Mouse (Mus musculus): ENCODE measurements at regions not wholly inside any gene's neighbourhood (a gene's known extent, or its start where the extent isn't known, plus 50 kb on each side); places are given as distances from the start of the nearest gene placed in this dataset.

- Histone ChIP-seq H3K9ac (no peak overlapping the region), H3K4me1 (0 out of 2 replicates have a peak, but pooled peaks cover 3% of the 10 kb centered on the region), H3K36me3 (no peaks in the 10 kb centered on the region), H3K27ac (no peak overlapping the region), H3K27me3 (no peaks in the 10 kb centered on the region), H3K4me3 (no peak overlapping the region), H3K4me2 (replicated peaks) (no peak overlapping the region), H3K9me3 (no peaks in the 10 kb centered on the region)
- ATAC-seq (ENCODE audit: low FRiP score, low read depth), result peak; percentile 40; the same call in 1 of the 2 replicates
- 50% methylated on average over 3 of the region's 3 CpGs for WGBS
Observed at GRCm38 (mm10) chr3:133722550-133723290, 177.8 kb upstream of the Tet2 start.

- H3K9me3 ChIP-seq, result no peaks in the 10 kb centered on the region
- no peak overlapping the region for H3K27ac ChIP-seq
- ATAC-seq (ENCODE audit: low FRiP score, low read depth), result no peak
- 0 out of 2 replicates have a peak, but pooled peaks cover 3% of the 10 kb centered on the region for H3K4me1 ChIP-seq
- no peaks in the 10 kb centered on the region for H3K27me3 ChIP-seq
- H3K9ac ChIP-seq, result no peak overlapping the region
- H3K4me3 ChIP-seq, result no peak overlapping the region
- H3K4me2 ChIP-seq (replicated peaks), result no peak overlapping the region
- 85% methylated on average over 6 of the region's 6 CpGs for WGBS
- no peaks in the 10 kb centered on the region for H3K36me3 ChIP-seq
Observed at GRCm38 (mm10) chr3:133726831-133727230, 181.9 kb upstream of the Tet2 start.

- 63% methylated on average over 1 of the region's 1 CpGs for WGBS
- H3K36me3 ChIP-seq, result no peaks in the 10 kb centered on the region
- no peak overlapping the region for H3K4me2 ChIP-seq (replicated peaks)
- H3K9ac ChIP-seq, result no peak overlapping the region
- H3K27ac ChIP-seq, result no peak overlapping the region
- no peak overlapping the region for H3K4me3 ChIP-seq
- no peak for ATAC-seq (ENCODE audit: low FRiP score, low read depth)
- H3K4me1 ChIP-seq, result no peaks in the 10 kb centered on the region
- H3K27me3 ChIP-seq, result no peaks in the 10 kb centered on the region
- no peaks in the 10 kb centered on the region for H3K9me3 ChIP-seq
Observed at GRCm38 (mm10) chr3:133735603-133736002, 190.7 kb upstream of the Tet2 start.

GRCm38 (mm10) chr3:133738936-133739335 is 194.0 kb upstream of the Tet2 start:
- H3K36me3 ChIP-seq, result no peaks in the 10 kb centered on the region
- no peaks in the 10 kb centered on the region for H3K9me3 ChIP-seq
- no peak overlapping the region for H3K4me3 ChIP-seq
- no peaks in the 10 kb centered on the region for H3K4me1 ChIP-seq
- H3K27ac ChIP-seq, result no peak overlapping the region
- no peak for ATAC-seq (ENCODE audit: low FRiP score, low read depth)
- H3K4me2 ChIP-seq (replicated peaks), result no peak overlapping the region
- no peak overlapping the region for H3K9ac ChIP-seq
- no peaks in the 10 kb centered on the region for H3K27me3 ChIP-seq
- 92% methylated on average over 2 of the region's 2 CpGs for WGBS

- H3K4me3 ChIP-seq, result no peak overlapping the region
- no peak overlapping the region for H3K9ac ChIP-seq
- H3K27me3 ChIP-seq, result no peaks in the 10 kb centered on the region
- H3K4me2 ChIP-seq (replicated peaks), result no peak overlapping the region
- H3K36me3 ChIP-seq, result no peaks in the 10 kb centered on the region
- H3K4me1 ChIP-seq, result no peaks in the 10 kb centered on the region
- no peaks in the 10 kb centered on the region for H3K9me3 ChIP-seq
- 63% methylated on average over 4 of the region's 4 CpGs for WGBS
- H3K27ac ChIP-seq, result no peak overlapping the region
- ATAC-seq (ENCODE audit: low FRiP score, low read depth), result no peak
Observed at GRCm38 (mm10) chr3:133744552-133745118, 199.7 kb upstream of the Tet2 start.

- Histone ChIP-seq H3K9me3 (no peaks in the 10 kb centered on the region), H3K4me3 (no peak overlapping the region), H3K4me2 (replicated peaks) (no peak overlapping the region), H3K27me3 (no peaks in the 10 kb centered on the region), H3K9ac (no peak overlapping the region), H3K4me1 (peaks cover 13% of the 10 kb centered on the region), H3K27ac (no peak overlapping the region), H3K36me3 (no peaks in the 10 kb centered on the region)
- 81% methylated on average over 10 of the region's 10 CpGs for WGBS
- no peak for ATAC-seq (ENCODE audit: low FRiP score, low read depth)
Observed at GRCm38 (mm10) chr3:133748756-133749737, 204.1 kb upstream of the Tet2 start.

GRCm38 (mm10) chr3:133750061-133750460 is 205.1 kb upstream of the Tet2 start:
- Histone ChIP-seq H3K36me3 (no peaks in the 10 kb centered on the region), H3K4me1 (peaks cover 23% of the 10 kb centered on the region), H3K9me3 (no peaks in the 10 kb centered on the region), H3K4me2 (replicated peaks) (no peak overlapping the region), H3K27ac (no peak overlapping the region), H3K27me3 (no peaks in the 10 kb centered on the region), H3K9ac (no peak overlapping the region), H3K4me3 (no peak overlapping the region)
- 84% methylated on average over 8 of the region's 8 CpGs for WGBS
- no peak for ATAC-seq (ENCODE audit: low FRiP score, low read depth)

GRCm38 (mm10) chr3:133750606-133751005 is 205.7 kb upstream of the Tet2 start:
- H3K36me3 ChIP-seq, result no peaks in the 10 kb centered on the region
- no peak for ATAC-seq (ENCODE audit: low FRiP score, low read depth)
- no peaks in the 10 kb centered on the region for H3K27me3 ChIP-seq
- H3K4me2 ChIP-seq (replicated peaks), result no peak overlapping the region
- H3K4me3 ChIP-seq, result no peak overlapping the region
- no peak overlapping the region for H3K27ac ChIP-seq
- no peaks in the 10 kb centered on the region for H3K9me3 ChIP-seq
- no peak overlapping the region for H3K9ac ChIP-seq
- 64% methylated on average over 3 of the region's 3 CpGs for WGBS
- H3K4me1 ChIP-seq, result peaks cover 24% of the 10 kb centered on the region

GRCm38 (mm10) chr3:133751011-133751410 is 206.1 kb upstream of the Tet2 start:
- no peak overlapping the region for H3K4me3 ChIP-seq
- no peak overlapping the region for H3K27ac ChIP-seq
- peak; percentile 42; the same call in 1 of the 2 replicates for ATAC-seq (ENCODE audit: low FRiP score, low read depth)
- H3K36me3 ChIP-seq, result no peaks in the 10 kb centered on the region
- WGBS, result 22% methylated on average over 3 of the region's 3 CpGs
- H3K9ac ChIP-seq, result no peak overlapping the region
- no peak overlapping the region; the same call in 1 of the 2 replicates for H3K4me2 ChIP-seq (replicated peaks)
- no peaks in the 10 kb centered on the region for H3K27me3 ChIP-seq
- H3K4me1 ChIP-seq, result peaks cover 24% of the 10 kb centered on the region
- no peaks in the 10 kb centered on the region for H3K9me3 ChIP-seq

- Histone ChIP-seq H3K36me3 (no peaks in the 10 kb centered on the region), H3K27ac (no peak overlapping the region), H3K9me3 (no peaks in the 10 kb centered on the region), H3K27me3 (no peaks in the 10 kb centered on the region), H3K4me1 (peaks cover 24% of the 10 kb centered on the region), H3K4me2 (replicated peaks) (no peak overlapping the region; the same call in 1 of the 2 replicates), H3K9ac (no peak overlapping the region), H3K4me3 (no peak overlapping the region)
- 28% methylated on average over 4 of the region's 4 CpGs for WGBS
- ATAC-seq (ENCODE audit: low FRiP score, low read depth), result no peak
Observed at GRCm38 (mm10) chr3:133751565-133751964, 206.6 kb upstream of the Tet2 start.

- no peak for ATAC-seq (ENCODE audit: low FRiP score, low read depth)
- no peak overlapping the region for H3K4me3 ChIP-seq
- H3K9ac ChIP-seq, result no peak overlapping the region
- H3K9me3 ChIP-seq, result no peaks in the 10 kb centered on the region
- WGBS, result 72% methylated on average over 3 of the region's 3 CpGs
- H3K36me3 ChIP-seq, result no peaks in the 10 kb centered on the region
- no peak overlapping the region for H3K27ac ChIP-seq
- H3K27me3 ChIP-seq, result no peaks in the 10 kb centered on the region
- peaks cover 33% of the 10 kb centered on the region for H3K4me1 ChIP-seq
- H3K4me2 ChIP-seq (replicated peaks), result no peak overlapping the region
Observed at GRCm38 (mm10) chr3:133753041-133753440, 208.1 kb upstream of the Tet2 start.
